Mouse (Mus musculus) limb, embryonic 11.5 days (tissue): ENCODE measurements around the gene Prrc2b. TPM values are rescaled to one million over a fixed set of nuclear protein-coding genes. Genes with fewer than 3 reads are reported as not detected.

ENCODE experiments used
- ATAC-seq: fragments of 200-750 bp; cut with Nextera tagmentation; 2 replicates; pipeline ENCODE4 v1.8.0; 2017; ENCODE audit warnings: low read depth; ENCODE audit not compliant: insufficient number of reproducible peaks, low FRiP score, low TSS enrichment
- DNase-seq: peaks from one replicate; pipeline ENCODE4 v3.0.0-alpha.2; 2015; ENCODE audit warnings: low spot score
- H3K27ac ChIP-seq: fragments of 300-500 bp; sonication (generic); replicated peaks from 2 replicates; pipeline ENCODE4 v1.5.1; 2014; ENCODE audit warnings: low read depth, mild to moderate bottlenecking, low read length
- H3K27me3 ChIP-seq: fragments of 300-500 bp; sonication (generic); 2 replicates; pipeline ENCODE4 v1.6.1; 2014; ENCODE audit warnings: mild to moderate bottlenecking, low read length, mixed read lengths; ENCODE audit not compliant: control insufficient read depth, insufficient read depth
- H3K36me3 ChIP-seq: fragments of 300-500 bp; sonication (generic); 2 replicates; pipeline ENCODE4 v1.6.1; 2014; ENCODE audit warnings: mild to moderate bottlenecking, low read length, moderate library complexity, mixed read lengths; ENCODE audit not compliant: control insufficient read depth, insufficient read depth
- H3K4me1 ChIP-seq: fragments of 300-500 bp; sonication (generic); 2 replicates; pipeline ENCODE4 v1.6.1; 2014; ENCODE audit warnings: low read length, mixed read lengths; ENCODE audit not compliant: control insufficient read depth, insufficient read depth
- H3K4me2 ChIP-seq: fragments of 300-500 bp; sonication (generic); 2 replicates; pipeline ENCODE4 v1.6.1; 2014; ENCODE audit warnings: low read depth, mild to moderate bottlenecking, moderate library complexity; ENCODE audit not compliant: severe bottlenecking
- H3K4me3 ChIP-seq: fragments of 300-500 bp; sonication (generic); 2 replicates; pipeline ENCODE4 v1.5.1; 2014; ENCODE audit warnings: low read depth, low read length
- H3K9ac ChIP-seq: fragments of 300-500 bp; sonication (generic); 2 replicates; pipeline ENCODE4 v1.6.1; 2014; ENCODE audit warnings: mild to moderate bottlenecking, low read length
- H3K9me3 ChIP-seq: fragments of 300-500 bp; sonication (generic); 2 replicates; pipeline ENCODE4 v1.6.1; 2016; ENCODE audit warnings: low read length; ENCODE audit not compliant: control insufficient read depth
- WGBS: fragments of 180-500 bp; shearing (Covaris S2); extraction: QIAGEN DNeasy Blood & Tissue Kit; methylation state at CpG from one replicate; pipeline ENCODE4 v1.1.7; 2014; 5-methylcytosine and 5-hydroxymethylcytosine counted together
- polyA plus RNA-seq: library from polyadenylated mRNA; unstranded; fragments of >200 nt; fragmentation: Nextera tagmentation; extraction: Ambion mirVana; gene quantifications from 2 replicates; pipeline ENCODE4 v1.2.1, GENCODE M21; 2014

Gene Prrc2b
- polyA plus RNA-seq, 1 experiment from 2014 or later = 62.5 TPM

GRCm38 (mm10) chr2:32131205-32131834 is 19.6 kb upstream of the Prrc2b start:
- Histone ChIP-seq H3K36me3 (no peaks in the 10 kb centered on the region), H3K9ac (no peak overlapping the region), H3K4me1 (no peaks in the 10 kb centered on the region; the same call in 1 of the 2 replicates), H3K9me3 (no peaks in the 10 kb centered on the region), H3K27ac (no peak overlapping the region), H3K4me2 (no peak overlapping the region), H3K27me3 (no peaks in the 10 kb centered on the region), H3K4me3 (no peak overlapping the region)
- DNase-seq (no peak), ATAC-seq (no peak)
- WGBS = 76% methylated on average over 9 of the region's 9 CpGs

- WGBS = 65% methylated on average over 6 of the region's 6 CpGs
- DNase-seq (no peak), ATAC-seq (no peak)
- Histone ChIP-seq H3K36me3 (no peaks in the 10 kb centered on the region), H3K4me2 (no peak overlapping the region), H3K9ac (no peak overlapping the region), H3K27me3 (no peaks in the 10 kb centered on the region), H3K4me1 (no peaks in the 10 kb centered on the region; the same call in 1 of the 2 replicates), H3K4me3 (no peak overlapping the region), H3K9me3 (no peaks in the 10 kb centered on the region), H3K27ac (no peak overlapping the region)
These were observed 18.9 kb upstream of the Prrc2b start for GRCm38 (mm10) chr2:32131866-32132566.

GRCm38 (mm10) chr2:32132567-32132992 is 18.3 kb upstream of the Prrc2b start:
- no peaks in the 10 kb centered on the region for H3K9me3 ChIP-seq
- H3K27ac ChIP-seq = no peak overlapping the region
- H3K4me2 ChIP-seq = no peak overlapping the region
- no peaks in the 10 kb centered on the region for H3K36me3 ChIP-seq
- H3K4me3 ChIP-seq = no peak overlapping the region
- ATAC-seq = no peak
- no peaks in the 10 kb centered on the region for H3K27me3 ChIP-seq
- DNase-seq = peak; percentile 74
- H3K4me1 ChIP-seq = no peaks in the 10 kb centered on the region; the same call in 1 of the 2 replicates
- no peak overlapping the region for H3K9ac ChIP-seq
- 4% methylated on average over 12 of the region's 12 CpGs for WGBS

GRCm38 (mm10) chr2:32134039-32134438 is 16.8 kb upstream of the Prrc2b start:
- no peak overlapping the region for H3K9ac ChIP-seq
- H3K4me3 ChIP-seq = no peak overlapping the region
- H3K4me1 ChIP-seq = no peaks in the 10 kb centered on the region; the same call in 1 of the 2 replicates
- WGBS = 3% methylated on average over 2 of the region's 2 CpGs
- no peaks in the 10 kb centered on the region for H3K36me3 ChIP-seq
- DNase-seq (peak; percentile 94), ATAC-seq (no peak)
- H3K27ac ChIP-seq = no peak overlapping the region
- no peaks in the 10 kb centered on the region for H3K27me3 ChIP-seq
- no peak overlapping the region for H3K4me2 ChIP-seq
- no peaks in the 10 kb centered on the region for H3K9me3 ChIP-seq

GRCm38 (mm10) chr2:32137667-32138266 is 13.1 kb upstream of the Prrc2b start:
- Histone ChIP-seq H3K36me3 (no peaks in the 10 kb centered on the region), H3K9ac (peak overlapping the region; percentile 84), H3K9me3 (no peaks in the 10 kb centered on the region), H3K4me3 (peak overlapping the region; percentile 62), H3K27me3 (no peaks in the 10 kb centered on the region), H3K4me1 (no peaks in the 10 kb centered on the region), H3K4me2 (peak overlapping the region; percentile 68), H3K27ac (peak overlapping the region; percentile 76)
- DNase-seq (peak; percentile 98), ATAC-seq (peak; percentile 95)
- WGBS = 0% methylated on average over 40 of the region's 40 CpGs

GRCm38 (mm10) chr2:32139377-32139776 is 11.5 kb upstream of the Prrc2b start:
- no peaks in the 10 kb centered on the region for H3K27me3 ChIP-seq
- no peaks in the 10 kb centered on the region for H3K36me3 ChIP-seq
- no peaks in the 10 kb centered on the region for H3K4me1 ChIP-seq
- H3K4me2 ChIP-seq = no peak overlapping the region
- ATAC-seq (no peak), DNase-seq (no peak)
- WGBS = 78% methylated on average over 5 of the region's 5 CpGs
- H3K4me3 ChIP-seq = no peak overlapping the region
- H3K27ac ChIP-seq = no peak overlapping the region
- no peaks in the 10 kb centered on the region for H3K9me3 ChIP-seq
- no peak overlapping the region for H3K9ac ChIP-seq

- Histone ChIP-seq H3K27ac (no peak overlapping the region), H3K27me3 (no peaks in the 10 kb centered on the region), H3K4me2 (no peak overlapping the region), H3K9ac (no peak overlapping the region), H3K36me3 (no peaks in the 10 kb centered on the region), H3K4me3 (no peak overlapping the region), H3K4me1 (no peaks in the 10 kb centered on the region), H3K9me3 (no peaks in the 10 kb centered on the region)
- ATAC-seq (no peak), DNase-seq (no peak)
- WGBS = 70% methylated on average over 4 of the region's 4 CpGs
These were observed 10.4 kb upstream of the Prrc2b start for GRCm38 (mm10) chr2:32140498-32140934.

GRCm38 (mm10) chr2:32141602-32142001 is 9.3 kb upstream of the Prrc2b start:
- no peak overlapping the region for H3K27ac ChIP-seq
- H3K9ac ChIP-seq = no peak overlapping the region
- H3K9me3 ChIP-seq = no peaks in the 10 kb centered on the region
- no peak overlapping the region for H3K4me3 ChIP-seq
- H3K36me3 ChIP-seq = no peaks in the 10 kb centered on the region
- H3K27me3 ChIP-seq = no peaks in the 10 kb centered on the region
- WGBS = 87% methylated on average over 6 of the region's 6 CpGs
- ATAC-seq (no peak), DNase-seq (no peak)
- H3K4me2 ChIP-seq = no peak overlapping the region
- no peaks in the 10 kb centered on the region for H3K4me1 ChIP-seq
